Mouse (Mus musculus) liver, postnatal 0 days (tissue): ENCODE measurements at regions not wholly inside any gene's neighbourhood (a gene's known extent, or its start where the extent isn't known, plus 50 kb on each side); places are given as distances from the start of the nearest gene placed in this dataset.

Experiments
- CTCF ChIP-seq: sonication (generic); IDR thresholded peaks from 2 replicates; pipeline ENCODE4 v1.5.1; 2016; ENCODE audit warnings: antibody characterized with exemption, low read depth
- EP300 ChIP-seq: IDR thresholded peaks from 2 replicates; pipeline ENCODE4 v1.6.1; 2016; ENCODE audit warnings: antibody characterized with exemption, low read depth, mild to moderate bottlenecking

DNA sequence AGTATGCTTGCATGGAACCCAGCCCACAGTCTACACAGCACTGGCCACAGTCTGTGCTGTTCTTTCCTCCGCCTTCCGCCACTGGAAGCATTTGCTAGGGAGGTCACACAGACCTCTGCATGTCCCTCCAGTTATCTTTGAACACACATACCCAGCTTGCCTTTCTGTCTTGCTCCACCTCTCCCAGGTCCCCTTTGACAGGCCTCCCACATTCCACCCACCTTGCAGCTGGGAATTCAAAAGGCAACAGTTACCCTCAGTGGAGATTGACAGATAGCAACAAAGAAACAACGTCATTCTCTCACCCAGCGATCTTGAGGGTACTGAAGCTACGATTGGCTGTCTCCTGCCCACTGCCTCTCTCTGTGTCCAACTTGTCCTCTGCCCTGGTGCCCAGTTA lies 290.7 kb upstream of the Zmiz1 start:
- TF ChIP-seq CTCF (no peak), EP300 (no peak)
